Mouse (Mus musculus) T-helper 17 cell (primary cell): Measurements from ENCODE around the gene Fat2.

Experiments used
- in situ Hi-C, 2 experiments: fragments of 300-600 bp; cut with MboI, MseI; formaldehyde crosslinking; loops; 1 replicate in 1 of 2; 2 replicates in 1 of 2; pipeline ENCODE4 v1.15.1; 2025; ENCODE audit warnings: high pct_unique_total_duplicates in 2 of 2

The Fat2 gene

GRCm38 (mm10) chr11:55336101-55336891 lies at the start of gene Fat2:
Fat2 (minus strand) TSS chr11:55336564.
- in situ Hi-C loops, result loop anchor here in 1 of 2 experiments (25.0 kb wide), 1 partner anchor 1901 kb away; no protein-coding TSS in a partner anchor

GRCm38 (mm10) chr11:55383463-55384045 lies 47.2 kb upstream of the Fat2 start:
- in situ Hi-C loops, result loop anchor here (5.0 to 25.0 kb wide), 4 partner anchors 59 to 379 kb away; partner anchors contain the start of gene Slc36a2 (in 1 of the 2)

- in situ Hi-C loops, result loop anchor here (5.0 to 25.0 kb wide), 4 partner anchors 61 to 376 kb away; partner anchors contain the start of gene Slc36a2 (in 1 of the 2)
Measured at GRCm38 (mm10) chr11:55380908-55381307, 44.5 kb upstream of the Fat2 start.

DNA sequence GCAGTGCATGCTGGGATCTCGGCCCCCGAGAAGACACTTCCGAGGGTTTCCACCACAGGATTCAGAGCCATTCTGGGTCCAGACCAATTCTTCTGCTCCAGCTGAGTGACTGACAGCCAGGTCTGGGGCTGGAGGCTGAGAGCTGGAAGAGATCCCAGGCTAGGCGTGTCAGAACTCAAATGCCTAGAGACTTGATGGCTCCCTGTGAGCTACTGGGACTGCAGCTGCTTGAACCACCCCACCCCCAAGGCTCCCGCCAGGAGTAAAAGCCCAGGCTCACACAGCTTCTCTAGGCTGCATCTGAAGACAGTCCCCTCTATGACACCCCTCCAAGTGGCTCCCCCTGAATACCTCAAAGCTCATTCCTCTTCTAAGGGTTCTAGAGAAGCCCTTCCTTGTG lies 42.0 kb upstream of the Fat2 start:
- in situ Hi-C loops, result loop anchor here in 1 of 2 experiments (25.0 kb wide), 1 partner anchor 191 kb away; the partner anchor contains the start of gene Slc36a2

GRCm38 (mm10) chr11:55373838-55374237 lies 37.5 kb upstream of the Fat2 start:
- in situ Hi-C loops, result no loop called here

DNA sequence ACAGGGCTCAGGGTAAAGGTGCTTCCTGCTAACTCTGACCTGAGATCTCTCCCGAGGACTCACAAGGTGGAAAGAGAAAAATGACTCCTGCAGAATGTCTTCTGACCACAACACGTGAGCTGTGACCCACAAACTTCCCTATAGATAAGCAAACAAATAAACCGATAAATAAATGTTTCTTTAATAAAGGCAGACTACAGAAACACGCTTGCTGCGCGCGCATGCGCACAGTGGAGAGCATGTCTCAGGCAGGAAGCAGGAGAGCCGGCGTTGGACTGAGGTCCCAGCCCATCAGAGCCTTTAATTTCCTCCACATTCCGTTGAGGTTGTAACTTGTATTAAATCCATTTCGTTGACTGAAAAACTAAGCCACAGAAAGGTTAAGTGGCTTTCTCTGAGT lies 37.0 kb upstream of the Fat2 start:
- in situ Hi-C loops, result no loop called here

- in situ Hi-C loops, result no loop called here
Measured at GRCm38 (mm10) chr11:55372001-55372400, 35.6 kb upstream of the Fat2 start.

- in situ Hi-C loops, result no loop called here
Measured at GRCm38 (mm10) chr11:55369093-55369471, 32.7 kb upstream of the Fat2 start.

- in situ Hi-C loops, result no loop called here
Measured at GRCm38 (mm10) chr11:55368388-55369092, 32.2 kb upstream of the Fat2 start.

- in situ Hi-C loops, result no loop called here
Measured at GRCm38 (mm10) chr11:55367783-55368182, 31.4 kb upstream of the Fat2 start.

GRCm38 (mm10) chr11:55365840-55366239 lies 29.5 kb upstream of the Fat2 start:
- in situ Hi-C loops, result no loop called here

DNA sequence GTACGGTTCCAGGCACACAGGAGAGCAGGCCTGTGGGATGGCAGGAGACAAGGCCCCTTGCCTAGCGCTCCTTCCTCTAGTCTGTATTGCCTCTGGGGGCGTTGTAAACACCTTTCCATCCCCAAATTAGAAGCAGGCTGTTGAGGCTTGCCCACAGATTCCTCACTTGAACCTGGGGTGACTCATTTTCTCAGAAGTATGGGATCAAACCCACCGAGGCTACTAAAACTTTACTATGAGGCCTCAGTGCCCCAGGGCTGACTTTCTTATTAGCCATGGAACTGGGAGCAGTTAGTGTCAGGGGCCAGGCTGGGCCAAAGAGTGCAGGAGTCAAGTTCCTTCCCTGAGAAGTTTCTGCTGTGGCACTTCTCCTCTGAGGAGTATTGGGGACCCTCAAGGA lies 28.9 kb upstream of the Fat2 start:
- in situ Hi-C loops, result no loop called here

DNA sequence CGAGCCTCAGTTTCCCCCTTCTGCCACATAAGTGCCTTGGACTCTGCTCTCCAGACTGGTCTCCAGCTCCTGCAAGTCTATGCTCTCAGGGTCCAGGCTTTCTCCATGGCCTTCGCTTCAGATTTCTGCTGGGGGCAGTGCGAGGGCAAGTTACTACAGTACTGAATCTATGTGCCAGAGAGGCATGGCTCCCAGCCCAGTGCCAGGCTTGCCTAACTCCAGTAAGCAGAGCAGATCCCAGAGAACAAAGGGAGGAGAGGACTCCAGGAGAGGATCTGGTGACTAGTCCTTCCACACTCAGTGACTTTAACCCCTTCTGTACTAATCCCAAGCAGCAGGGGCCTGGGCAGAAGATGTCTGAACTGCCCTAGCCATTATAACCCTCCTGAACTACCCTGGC lies 28.3 kb upstream of the Fat2 start:
- in situ Hi-C loops, result no loop called here

GRCm38 (mm10) chr11:55358094-55358783 lies 21.9 kb upstream of the Fat2 start:
- in situ Hi-C loops, result no loop called here

- in situ Hi-C loops, result no loop called here
Measured at GRCm38 (mm10) chr11:55356846-55357245, 20.5 kb upstream of the Fat2 start.

DNA sequence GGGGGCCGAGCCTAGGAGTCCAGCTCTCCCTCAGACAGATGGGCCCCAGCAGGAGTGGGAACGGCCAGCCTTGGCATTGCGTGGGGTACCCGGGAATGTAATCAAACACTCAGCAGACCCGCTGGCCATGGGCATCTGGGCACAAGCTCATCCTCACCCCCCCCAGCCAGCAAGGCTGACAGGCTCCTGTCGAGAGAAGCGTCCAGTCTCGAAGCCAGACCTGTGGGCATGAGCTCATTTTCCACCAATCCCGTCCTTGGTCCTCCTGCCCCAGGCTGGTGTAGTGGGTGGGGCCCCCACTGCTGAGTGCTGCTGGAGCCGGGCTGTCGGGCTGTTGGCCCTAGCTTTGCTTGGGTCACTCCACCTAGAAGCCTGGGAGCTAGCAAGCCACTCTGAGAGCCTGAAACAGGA lies 5.6 kb upstream of the Fat2 start:
- in situ Hi-C loops, result loop anchor here in 1 of 2 experiments (25.0 kb wide), 1 partner anchor 1895 kb away; no protein-coding TSS in a partner anchor

- in situ Hi-C loops, result loop anchor here in 1 of 2 experiments (25.0 kb wide), 1 partner anchor 1897 kb away; no protein-coding TSS in a partner anchor
Measured at GRCm38 (mm10) chr11:55340789-55341188, 4.4 kb upstream of the Fat2 start.

DNA sequence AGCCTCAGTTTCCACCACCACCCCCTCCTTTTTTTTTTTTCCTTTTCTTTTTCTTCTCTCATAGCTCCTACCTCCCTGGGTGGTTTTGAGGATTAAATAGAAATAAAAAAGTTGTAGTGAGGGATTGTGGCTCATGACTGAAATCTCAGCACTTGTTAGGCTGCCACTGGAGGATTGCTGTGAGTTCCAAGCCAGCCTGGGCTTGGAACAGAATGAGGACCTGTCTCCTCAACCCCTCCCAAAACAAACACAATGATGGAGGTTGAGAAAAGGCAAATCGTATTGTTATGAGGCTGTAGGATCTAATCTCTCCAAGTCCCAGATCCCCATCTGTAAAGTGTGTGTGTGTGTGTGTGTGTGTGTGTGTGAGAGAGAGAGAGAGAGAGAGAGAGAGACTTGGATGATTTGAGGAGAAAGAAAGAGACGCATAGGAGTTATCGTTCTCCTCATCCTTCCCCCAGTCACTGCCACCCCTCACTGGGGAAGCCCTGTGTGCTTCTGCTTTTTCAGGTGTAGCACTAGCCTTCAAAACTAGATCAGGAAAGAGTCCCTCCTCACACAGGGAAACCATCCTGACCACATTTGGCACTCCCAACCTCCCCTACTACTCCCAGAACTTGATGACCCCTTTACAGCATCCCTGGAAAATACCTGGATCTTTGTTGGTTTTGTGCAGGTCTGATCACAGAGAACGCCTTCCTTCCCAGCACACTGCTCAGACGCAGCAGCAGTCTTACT lies 837 bp upstream of the Fat2 start:
- in situ Hi-C loops, result loop anchor here in 1 of 2 experiments (25.0 kb wide), 1 partner anchor 1900 kb away; no protein-coding TSS in a partner anchor

- in situ Hi-C loops, result loop anchor here in 1 of 2 experiments (25.0 kb wide), 1 partner anchor 1902 kb away; no protein-coding TSS in a partner anchor
Measured at GRCm38 (mm10) chr11:55335314-55336076, 869 bp downstream of the Fat2 start.

GRCm38 (mm10) chr11:55334545-55334944 lies 1.8 kb downstream of the Fat2 start:
- in situ Hi-C loops, result loop anchor here in 1 of 2 experiments (25.0 kb wide), 1 partner anchor 1903 kb away; no protein-coding TSS in a partner anchor
